25 mouse cellular contexts compared by ENCODE assay signal in the genomic region with DNA sequence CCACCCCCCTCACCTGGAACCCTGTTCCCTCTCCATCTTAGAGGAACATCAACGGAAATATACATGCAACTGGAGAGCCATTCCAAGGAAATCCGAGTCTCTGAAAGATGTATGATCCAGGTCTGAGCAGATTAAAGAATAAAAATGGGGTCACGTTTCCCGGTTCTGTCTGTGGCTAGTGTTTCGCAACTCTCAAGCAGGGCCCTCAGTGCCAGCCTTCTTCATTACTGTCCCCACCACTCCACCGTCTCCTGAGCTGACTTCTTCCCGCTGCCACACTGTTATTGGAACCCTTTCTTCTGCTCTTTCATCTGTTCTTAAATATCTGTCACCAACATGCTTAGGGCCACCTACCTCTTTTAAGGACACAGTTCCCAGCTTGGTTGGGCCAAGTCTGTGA. TPM values are rescaled to one million over a fixed set of nuclear protein-coding genes. Genes with fewer than 3 reads are reported as not detected.
"Had no signal": no experiment of that assay in that cellular context is flagged by ENCODE, and none has a peak within 500 bp of the region (broad histone marks: within the 10 kb centered on the region; RNA-seq: fewer than 3 reads in every experiment).

No protein-coding gene starts in this region.

- H3K9me3 ChIP-seq: liver, embryonic 15.5 days; lung, embryonic 15.5 days; midbrain, embryonic 10.5 days; midbrain, embryonic 12.5 days; neural tube, embryonic 13.5 days had no signal

- H3K9ac ChIP-seq: liver, embryonic 15.5 days; liver, postnatal 0 days; lung, embryonic 15.5 days; midbrain, embryonic 12.5 days; neural tube, embryonic 13.5 days had no signal

- H3K4me2 ChIP-seq: liver, embryonic 15.5 days; lung, embryonic 15.5 days; midbrain, embryonic 12.5 days; neural tube, embryonic 13.5 days had no signal

- H3K27me3 ChIP-seq: lung, embryonic 15.5 days had no signal

- ATAC-seq: liver, postnatal 0 days; lung, postnatal 0 days; midbrain, embryonic 16.5 days had no signal

- H3K27ac ChIP-seq: liver, embryonic 15.5 days; lung, embryonic 15.5 days; macrophage; midbrain, embryonic 10.5 days; midbrain, embryonic 12.5 days; neural tube, embryonic 13.5 days had no signal

- H3K4me1 ChIP-seq: liver, embryonic 15.5 days; neural tube, embryonic 13.5 days had no signal

- DNase-seq: liver, postnatal 0 days; lung, adult 2 months; lung, postnatal 14 days; midbrain, embryonic 14.5 days; retina, postnatal 1 day; right cerebral cortex, adult 18-20 months; right cerebral cortex, postnatal 25 days; right cerebral cortex, postnatal 4 days; spleen, adult 18-20 months; thymus, adult 18-20 months; thymus, postnatal 14 days; thymus, postnatal 36 days had no signal

- H3K4me3 ChIP-seq: liver, embryonic 15.5 days; lung, embryonic 15.5 days; midbrain, embryonic 10.5 days; midbrain, embryonic 12.5 days; myocyte; neural tube, embryonic 13.5 days had no signal

- H3K36me3 ChIP-seq: liver, embryonic 15.5 days; lung, embryonic 15.5 days; midbrain, embryonic 10.5 days; midbrain, embryonic 12.5 days; neural tube, embryonic 13.5 days had no signal

RNA-seq across cellular contexts. Expression of a gene that starts 28.4 kb away (rescaled TPM):
- total RNA-seq: megakaryocyte, adult 5-6 weeks; megakaryocyte-erythroid progenitor cell, adult 5-6 weeks; neutrophil, adult 5-6 weeks had no signal
- polyA plus RNA-seq: liver, embryonic 15.5 days; liver, postnatal 0 days; lung, postnatal 0 days; macrophage; midbrain, embryonic 14.5 days; small intestine, adult 2 months had no signal
